35 mouse cellular contexts compared by ENCODE assay signal in genomic region chr7:107649990-107650389, GRCm38 (mm10). TPM values are rescaled to one million over a fixed set of nuclear protein-coding genes. Genes with fewer than 3 reads are reported as not detected.
DNase-seq lines count a peak whose midpoint lies in the region; ATAC-seq and TF ChIP-seq lines count a peak whose summit lies in the region.
"Had no signal": no experiment of that assay in that cellular context is flagged by ENCODE, and none has a peak within 500 bp of the region (broad histone marks: within the 10 kb centered on the region; RNA-seq: fewer than 3 reads in every experiment).

No protein-coding gene starts in this region.

- H3K27ac ChIP-seq in kidney, adult 2 months (ENCODE audit: insufficient read depth, low read depth, low read length) = no peak overlapping the region
- H3K27ac ChIP-seq in kidney, embryonic 16.5 days (ENCODE audit: low read length) = no peak overlapping the region
- no peak overlapping the region for H3K27ac ChIP-seq in ES-Bruce4 (ENCODE audit: insufficient read depth, low read length)
- H3K27ac ChIP-seq in stomach, postnatal 0 days (replicated peaks) = no peak overlapping the region
- H3K27ac ChIP-seq: forebrain, embryonic 13.5 days; hindbrain, embryonic 14.5 days; limb, embryonic 12.5 days; liver, embryonic 12.5 days; macrophage; midbrain, embryonic 13.5 days; neural tube, embryonic 13.5 days had no signal

- no peak for TF ChIP-seq EP300 in ES-Bruce4 (IDR thresholded peaks at IDR 0.05; ENCODE audit: insufficient read depth, low read depth, low read length)
- TF ChIP-seq EP300 in stomach, postnatal 0 days (optimal IDR thresholded peaks at IDR 0.05) = no peak

- peaks cover under 1% of the 10 kb centered on the region; the same call in 1 of the 2 replicates for H3K9me3 ChIP-seq in kidney, embryonic 16.5 days (ENCODE audit: low read length)
- no peaks in the 10 kb centered on the region for H3K9me3 ChIP-seq in ES-Bruce4 (replicated peaks; ENCODE audit: control insufficient read depth, insufficient read depth, low read length, poor library complexity, severe bottlenecking)
- H3K9me3 ChIP-seq in stomach, postnatal 0 days (ENCODE audit: control insufficient read depth, low read length) = no peaks in the 10 kb centered on the region
- H3K9me3 ChIP-seq: forebrain, embryonic 13.5 days; midbrain, embryonic 13.5 days; neural tube, embryonic 13.5 days had no signal

- 0 out of 2 replicates have a peak, but pooled peaks have one; percentile 12 for TF ChIP-seq CTCF in kidney, adult 2 months (conservative IDR thresholded peaks at IDR 0.05; ENCODE audit: insufficient read depth, insufficient read length, low read depth, low read length)
- TF ChIP-seq CTCF in ES-Bruce4 (IDR thresholded peaks at IDR 0.05; ENCODE audit: low read depth, low read length) = peak; percentile 22
- peak; percentile 59 for TF ChIP-seq CTCF in stomach, postnatal 0 days (IDR thresholded peaks at IDR 0.05; ENCODE audit: low read depth)

- no peak overlapping the region for H3K9ac ChIP-seq in kidney, embryonic 16.5 days (replicated peaks; ENCODE audit: low read length)
- H3K9ac ChIP-seq in ES-Bruce4 (ENCODE audit: low read depth, poor library complexity, severe bottlenecking) = no peak overlapping the region
- H3K9ac ChIP-seq in stomach, postnatal 0 days (ENCODE audit: low read length) = no peak overlapping the region
- H3K9ac ChIP-seq: forebrain, embryonic 13.5 days; hindbrain, embryonic 14.5 days; limb, embryonic 12.5 days; liver, embryonic 12.5 days; liver, postnatal 0 days; midbrain, embryonic 13.5 days; neural tube, embryonic 13.5 days had no signal

- H3K4me3 ChIP-seq in kidney, adult 2 months (ENCODE audit: insufficient read depth, low read depth, low read length) = no peak overlapping the region
- no peak overlapping the region for H3K4me3 ChIP-seq in kidney, embryonic 16.5 days (ENCODE audit: low read length)
- H3K4me3 ChIP-seq in ES-Bruce4 (ENCODE audit: low read depth, low read length) = no peak overlapping the region
- no peak overlapping the region for H3K4me3 ChIP-seq in stomach, postnatal 0 days (ENCODE audit: low read depth, low read length)
- H3K4me3 ChIP-seq: forebrain, embryonic 13.5 days; limb, embryonic 12.5 days; liver, embryonic 12.5 days; midbrain, embryonic 13.5 days; neural tube, embryonic 13.5 days had no signal

- no peaks in the 10 kb centered on the region for H3K36me3 ChIP-seq in kidney, adult 2 months (ENCODE audit: control insufficient read depth, insufficient read depth, low read length)
- no peaks in the 10 kb centered on the region for H3K36me3 ChIP-seq in kidney, embryonic 16.5 days (ENCODE audit: insufficient read depth, low read length)
- no peaks in the 10 kb centered on the region for H3K36me3 ChIP-seq in ES-Bruce4 (ENCODE audit: control insufficient read depth, insufficient read depth, low read length, poor library complexity, severe bottlenecking)
- no peaks in the 10 kb centered on the region for H3K36me3 ChIP-seq in stomach, postnatal 0 days (ENCODE audit: control insufficient read depth, insufficient read depth, low read length)
- H3K36me3 ChIP-seq: G1E; liver, embryonic 12.5 days; midbrain, embryonic 13.5 days; neural tube, embryonic 13.5 days had no signal

- intact Hi-C loops in heart, postnatal 10 days (cut with DNase I) = no loop called here

- WGBS in kidney, adult 2 months = 89% methylated on average over 7 of the region's 7 CpGs
- 82% methylated on average over 7 of the region's 7 CpGs for WGBS in kidney, embryonic 16.5 days
- 78% methylated on average over 7 of the region's 7 CpGs for WGBS in stomach, postnatal 0 days

- no peak for TF ChIP-seq POLR2A in kidney, adult 2 months (IDR thresholded peaks at IDR 0.05; ENCODE audit: low read depth, low read length)
- no peak for TF ChIP-seq POLR2A in ES-Bruce4 (IDR thresholded peaks at IDR 0.05; ENCODE audit: insufficient read depth, low read length)

- no peak for ATAC-seq in kidney, embryonic 16.5 days (ENCODE audit: low FRiP score, low TSS enrichment)
- no peak for ATAC-seq in stomach, postnatal 0 days (ENCODE audit: low FRiP score, low TSS enrichment)
- ATAC-seq: forebrain, embryonic 13.5 days; inflammation-experienced regulatory T-cells, adult 6 months; liver, embryonic 12.5 days; liver, postnatal 0 days; midbrain, embryonic 13.5 days had no signal

- no peaks in the 10 kb centered on the region for H3K27me3 ChIP-seq in kidney, adult 2 months (replicated peaks; ENCODE audit: control insufficient read depth, insufficient read depth, low read length)
- no peaks in the 10 kb centered on the region for H3K27me3 ChIP-seq in kidney, embryonic 16.5 days (ENCODE audit: insufficient read depth, low read length)
- H3K27me3 ChIP-seq in ES-Bruce4 (ENCODE audit: control insufficient read depth, insufficient read depth, low read length, poor library complexity, severe bottlenecking) = no peaks in the 10 kb centered on the region
- H3K27me3 ChIP-seq in stomach, postnatal 0 days (ENCODE audit: control insufficient read depth, insufficient read depth, low read length) = no peaks in the 10 kb centered on the region
- H3K27me3 ChIP-seq: forebrain, embryonic 13.5 days; limb, embryonic 12.5 days; liver, embryonic 12.5 days; midbrain, embryonic 13.5 days; neural tube, embryonic 13.5 days had no signal

- peak; percentile 56 for DNase-seq in heart, adult 11 months
- no peak for DNase-seq in heart, postnatal 10 days
- DNase-seq in kidney, adult 2 months = no peak
- DNase-seq in stomach, postnatal 0 days (ENCODE audit: low spot score) = no peak
- DNase-seq: adrenal gland, postnatal 10 days; B cell, adult 2 months; cerebellum, adult 8-10 months; cerebellum, postnatal 25 days; gastrocnemius, postnatal 36 days; heart, postnatal 4 days; kidney, adult 8-10 months; kidney, postnatal 25 days; liver, postnatal 0 days; right cerebral cortex, postnatal 4 days had no signal

- H3K4me2 ChIP-seq in kidney, embryonic 16.5 days (replicated peaks; ENCODE audit: low read depth, low read length) = no peak overlapping the region
- no peak overlapping the region for H3K4me2 ChIP-seq in stomach, postnatal 0 days (replicated peaks; ENCODE audit: low read depth)
- H3K4me2 ChIP-seq: forebrain, embryonic 13.5 days; hindbrain, embryonic 14.5 days; limb, embryonic 12.5 days; liver, embryonic 12.5 days; midbrain, embryonic 13.5 days; neural tube, embryonic 13.5 days had no signal

- H3K4me1 ChIP-seq in kidney, adult 2 months (ENCODE audit: control insufficient read depth, insufficient read depth, low read length) = no peaks in the 10 kb centered on the region
- no peaks in the 10 kb centered on the region for H3K4me1 ChIP-seq in kidney, embryonic 16.5 days (ENCODE audit: insufficient read depth, low read length)
- H3K4me1 ChIP-seq in ES-Bruce4 (ENCODE audit: control insufficient read depth, insufficient read depth, low read length) = no peaks in the 10 kb centered on the region
- H3K4me1 ChIP-seq in stomach, postnatal 0 days (replicated peaks; ENCODE audit: control insufficient read depth, insufficient read depth) = no peaks in the 10 kb centered on the region
- H3K4me1 ChIP-seq: forebrain, embryonic 13.5 days; liver, embryonic 12.5 days; midbrain, embryonic 13.5 days; neural tube, embryonic 13.5 days had no signal

RNA-seq across cellular contexts. Expression of gene 5330417H12Rik, which starts 25.0 kb away (rescaled TPM):
- not detected for total RNA-seq in heart, postnatal 10 days (2021)
- not detected in 2 replicates for polyA plus RNA-seq in kidney, adult 2 months (2012; rRNA removed)
- not detected in 2 replicates for polyA plus RNA-seq in kidney, embryonic 16.5 days (2015; fragmentation: Nextera tagmentation; extraction: Ambion mirVana)
- not detected in 2 replicates for polyA plus RNA-seq in ES-Bruce4 (2011; ENCODE audit: insufficient read depth, insufficient read length, low read depth, missing spikeins)
- not detected in 2 replicates for polyA plus RNA-seq in stomach, postnatal 0 days (2015; fragmentation: Nextera tagmentation; extraction: Ambion mirVana)
- total RNA-seq: adrenal gland, postnatal 10 days; G1E; gastrocnemius, postnatal 36 days; heart, adult 8-10 months; heart, postnatal 4 days; layer of hippocampus, adult 18-20 months; layer of hippocampus, postnatal 10 days; left cerebral cortex, adult 18-20 months; left cerebral cortex, postnatal 14 days; megakaryocyte-erythroid progenitor cell, adult 5-6 weeks had no signal
- polyA plus RNA-seq: forebrain, embryonic 13.5 days; G1E; heart, embryonic 14.5 days; hindbrain, embryonic 14.5 days; inflammation-experienced regulatory T-cells, adult 6 months; limb, embryonic 12.5 days; liver, embryonic 12.5 days; liver, postnatal 0 days; lung, embryonic 16.5 days; macrophage; midbrain, embryonic 13.5 days; neural tube, embryonic 13.5 days; testis, adult 2 months; thymus, postnatal 0 days had no signal

RNA-seq across cellular contexts. Expression of gene Ppfibp2, which starts 55.0 kb away (rescaled TPM):
- 10 to 100 TPM; 13.0 to 17.5 TPM for total RNA-seq in heart, postnatal 10 days (2021)
- polyA plus RNA-seq in kidney, adult 2 months (2012; rRNA removed) = 12.1 and 12.8 TPM in 2 replicates
- 6.4 and 7.1 TPM in 2 replicates for polyA plus RNA-seq in kidney, embryonic 16.5 days (2015; fragmentation: Nextera tagmentation; extraction: Ambion mirVana)
- 11.7 and 12.4 TPM in 2 replicates for polyA plus RNA-seq in ES-Bruce4 (2011; ENCODE audit: insufficient read depth, insufficient read length, low read depth, missing spikeins)
- 17.8 and 19.2 TPM in 2 replicates for polyA plus RNA-seq in stomach, postnatal 0 days (2015; fragmentation: Nextera tagmentation; extraction: Ambion mirVana)
- polyA plus RNA-seq: G1E had no signal
